Mouse (Mus musculus): ENCODE measurements around the gene Msantd2.
A peak's percentile ranks its signal among the peaks of the same experiment; 100 is the strongest.

Gene Msantd2

GRCm38 (mm10) chr9:37488611-37489396, at the start of gene Msantd2:
Gene Msantd2 (plus strand): TSS chr9:37489319.
- DNase-seq (ENCODE audit: low spot score), result peak; percentile 92

- DNase-seq (ENCODE audit: low spot score), result no peak
These were observed 36.7 kb upstream of the Msantd2 start for GRCm38 (mm10) chr9:37452401-37452800.

GRCm38 (mm10) chr9:37453328-37453727, 35.8 kb upstream of the Msantd2 start:
- no peak for DNase-seq (ENCODE audit: low spot score)

- no peak for DNase-seq (ENCODE audit: low spot score)
These were observed 35.1 kb upstream of the Msantd2 start for GRCm38 (mm10) chr9:37454011-37454492.

GRCm38 (mm10) chr9:37454991-37455390, 34.1 kb upstream of the Msantd2 start:
- no peak for DNase-seq (ENCODE audit: low spot score)

- DNase-seq (ENCODE audit: low spot score), result no peak
These were observed 33.3 kb upstream of the Msantd2 start for GRCm38 (mm10) chr9:37455868-37456267.

- DNase-seq (ENCODE audit: low spot score), result no peak
These were observed 32.6 kb upstream of the Msantd2 start for GRCm38 (mm10) chr9:37456481-37456910.

GRCm38 (mm10) chr9:37457151-37457550, 32.0 kb upstream of the Msantd2 start:
- DNase-seq (ENCODE audit: low spot score), result no peak

- DNase-seq (ENCODE audit: low spot score), result no peak
These were observed 29.5 kb upstream of the Msantd2 start for GRCm38 (mm10) chr9:37459665-37460042.

- no peak for DNase-seq (ENCODE audit: low spot score)
These were observed 28.8 kb upstream of the Msantd2 start for GRCm38 (mm10) chr9:37460043-37460960.

GRCm38 (mm10) chr9:37460961-37461340, 28.2 kb upstream of the Msantd2 start:
- no peak for DNase-seq (ENCODE audit: low spot score)

GRCm38 (mm10) chr9:37461571-37461970, 27.5 kb upstream of the Msantd2 start:
- no peak for DNase-seq (ENCODE audit: low spot score)

GRCm38 (mm10) chr9:37462764-37463163, 26.4 kb upstream of the Msantd2 start:
- peak; percentile 55 for DNase-seq (ENCODE audit: low spot score)

GRCm38 (mm10) chr9:37473611-37474125, 15.5 kb upstream of the Msantd2 start:
- no peak for DNase-seq (ENCODE audit: low spot score)

GRCm38 (mm10) chr9:37474923-37475322, 14.2 kb upstream of the Msantd2 start:
- DNase-seq (ENCODE audit: low spot score), result no peak

GRCm38 (mm10) chr9:37485146-37485545, 4.0 kb upstream of the Msantd2 start:
- no peak for DNase-seq (ENCODE audit: low spot score)

- no peak for DNase-seq (ENCODE audit: low spot score)
These were observed 1.1 kb upstream of the Msantd2 start for GRCm38 (mm10) chr9:37488041-37488440.

- DNase-seq (ENCODE audit: low spot score), result peak; percentile 32
These were observed 464 bp downstream of the Msantd2 start for GRCm38 (mm10) chr9:37489446-37490120.

- no peak for DNase-seq (ENCODE audit: low spot score)
These were observed 6.6 kb downstream of the Msantd2 start for GRCm38 (mm10) chr9:37495761-37496160.

- DNase-seq (ENCODE audit: low spot score), result no peak
These were observed 7.2 kb downstream of the Msantd2 start for GRCm38 (mm10) chr9:37496325-37496724.

GRCm38 (mm10) chr9:37500201-37500600, 11.1 kb downstream of the Msantd2 start:
- no peak for DNase-seq (ENCODE audit: low spot score)

GRCm38 (mm10) chr9:37501170-37501569, 12.1 kb downstream of the Msantd2 start:
- DNase-seq (ENCODE audit: low spot score), result no peak

Measured in urinary bladder, postnatal 14 days (tissue).